Mouse (Mus musculus): ENCODE data around the gene Gm17606. TPM values are rescaled to one million over a fixed set of nuclear protein-coding genes. Genes with fewer than 3 reads are reported as not detected.

Gm17606 gene
- polyA plus RNA-seq, 2 experiments = not detected

DNA sequence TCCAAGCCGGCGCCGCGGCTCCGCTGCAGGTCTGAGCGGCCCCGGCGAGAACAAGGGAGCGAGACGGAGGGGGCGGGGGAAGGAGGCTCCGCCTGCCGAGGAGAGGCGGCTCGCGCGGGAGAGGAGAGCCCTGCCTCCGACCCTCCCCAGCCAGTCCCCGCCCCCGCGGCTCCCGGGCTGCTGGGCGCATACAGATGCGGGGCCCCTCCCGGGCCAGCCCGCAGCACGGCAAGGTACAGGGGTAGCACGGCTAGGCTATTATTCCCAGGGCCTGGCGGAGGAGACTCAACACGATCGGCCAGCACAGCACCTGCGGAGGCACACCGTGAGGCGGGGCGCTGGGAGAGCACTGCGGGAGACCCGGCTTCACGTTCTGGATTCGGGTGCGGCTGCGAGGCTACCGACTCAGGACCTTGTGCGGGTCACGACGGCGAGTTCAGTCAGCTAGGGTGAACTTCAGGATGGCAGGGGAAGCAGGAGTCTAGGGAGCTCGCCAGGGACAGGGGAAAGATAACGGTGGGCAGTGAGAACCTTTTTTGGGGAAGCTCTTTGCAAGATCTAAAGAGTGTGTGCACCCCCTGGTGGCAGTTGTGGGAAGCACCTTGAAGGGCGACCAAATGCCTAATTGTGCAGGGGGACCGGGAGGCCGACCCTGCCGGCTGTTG lies 685 bp downstream of the Gm17606 start, which contains the start of gene Cdh24:
TSS of gene Cdh24 (minus strand) at position 60 of the 665 bp plus-strand sequence.
- Histone ChIP-seq H3K4me3 (ENCODE audit: insufficient read depth in 1 of 2, low read depth in 2 of 2, low read length in 2 of 2) (peak within 1 kb of the TSS; percentile 67 to 77), H3K36me3 (replicated peaks; ENCODE audit: control insufficient read depth, insufficient read depth, low read depth) (peaks cover 43% of the 10 kb centered on the region), H3K27ac (no peak within 1 kb of the TSS), H3K9me3 (ENCODE audit: control insufficient read depth, low read length) (no peaks in the 10 kb centered on the region), H3K27me3 (ENCODE audit: control insufficient read depth, insufficient read depth, low read length) (peaks cover 3% of the 10 kb centered on the region; the same call in 1 of the 2 replicates), H3K4me1 (replicated peaks; ENCODE audit: control insufficient read depth in 2 of 2, insufficient read depth in 2 of 2, low read length in 1 of 2) (no peaks in the 10 kb centered on the region), H3K9ac (replicated peaks) (peak within 1 kb of the TSS; percentile 71), H3K4me2 (ENCODE audit: low read depth) (peak within 1 kb of the TSS; percentile 100)
- WGBS (ENCODE audit: insufficient replicate concordance) = under 1% methylated on average over 52 of the region's 52 CpGs
- TF ChIP-seq CTCF (IDR thresholded peaks at IDR 0.05; ENCODE audit: low read depth) (peak; percentile 94), EP300 (IDR thresholded peaks at IDR 0.05; ENCODE audit: low read depth) (peak; percentile 19; the same call in 1 of the 2 replicates)
- peak; percentile 60 to 74 (median 65) for DNase-seq (ENCODE audit: low read depth in 3 of 3, low spot score in 3 of 3)
- peak; percentile 89 for ATAC-seq (ENCODE audit: insufficient read depth)

DNA sequence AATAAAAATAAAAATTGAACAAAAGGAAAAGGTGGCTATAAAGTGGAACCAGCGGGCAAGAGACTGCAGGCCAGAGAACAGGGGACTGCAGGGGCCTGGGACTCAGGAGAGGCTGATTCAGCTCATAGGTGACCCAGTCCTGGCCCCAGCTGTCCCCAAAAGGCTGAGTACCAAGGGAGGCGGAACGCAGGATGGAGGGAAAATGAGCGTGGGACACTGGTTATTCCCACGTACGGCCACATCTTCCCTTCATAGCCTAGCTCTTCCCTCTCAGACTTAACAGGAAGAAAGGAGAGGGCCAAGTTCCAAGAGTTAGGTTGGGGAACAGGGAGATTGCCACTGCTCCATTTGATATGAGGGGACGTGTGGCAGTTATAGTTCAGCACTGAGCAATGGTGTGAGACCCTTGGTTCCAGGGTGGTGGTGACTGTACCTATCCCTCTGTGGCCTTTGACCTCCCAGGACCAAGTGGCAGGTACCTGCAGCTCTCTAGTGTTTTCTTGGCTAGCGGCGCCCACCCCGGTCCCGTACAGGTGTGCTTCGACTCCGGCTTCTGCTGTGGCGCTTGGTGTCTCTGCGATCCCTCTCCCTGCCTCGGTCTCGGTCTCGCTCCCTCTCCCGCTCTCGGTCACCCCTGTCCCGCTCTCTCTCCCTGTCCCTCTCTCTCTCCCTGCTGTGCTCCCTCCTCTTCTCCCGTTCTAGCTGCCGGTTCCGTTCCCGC lies 1.6 kb downstream of the Gm17606 start:
- no peak overlapping the region for H3K9ac ChIP-seq (replicated peaks)
- no peaks in the 10 kb centered on the region for H3K9me3 ChIP-seq (ENCODE audit: control insufficient read depth, low read length)
- H3K27me3 ChIP-seq (ENCODE audit: control insufficient read depth, insufficient read depth, low read length) = peaks cover 3% of the 10 kb centered on the region; the same call in 1 of the 2 replicates
- no peak overlapping the region; the same call in 1 of the 2 replicates for H3K4me2 ChIP-seq (ENCODE audit: low read depth)
- TF ChIP-seq EP300 (IDR thresholded peaks at IDR 0.05; ENCODE audit: low read depth) = no peak
- no peak overlapping the region for H3K27ac ChIP-seq
- no peak overlapping the region for H3K4me3 ChIP-seq (ENCODE audit: insufficient read depth in 1 of 2, low read depth in 2 of 2, low read length in 2 of 2)
- H3K36me3 ChIP-seq (replicated peaks; ENCODE audit: control insufficient read depth, insufficient read depth, low read depth) = peaks cover 53% of the 10 kb centered on the region
- no peaks in the 10 kb centered on the region for H3K4me1 ChIP-seq (replicated peaks; ENCODE audit: control insufficient read depth in 2 of 2, insufficient read depth in 2 of 2, low read length in 1 of 2)
- WGBS (ENCODE audit: insufficient replicate concordance) = 86% methylated on average over 25 of the region's 25 CpGs
- ATAC-seq (ENCODE audit: insufficient read depth) (no peak), DNase-seq (ENCODE audit: low read depth in 3 of 3, low spot score in 3 of 3) (no peak)

DNA sequence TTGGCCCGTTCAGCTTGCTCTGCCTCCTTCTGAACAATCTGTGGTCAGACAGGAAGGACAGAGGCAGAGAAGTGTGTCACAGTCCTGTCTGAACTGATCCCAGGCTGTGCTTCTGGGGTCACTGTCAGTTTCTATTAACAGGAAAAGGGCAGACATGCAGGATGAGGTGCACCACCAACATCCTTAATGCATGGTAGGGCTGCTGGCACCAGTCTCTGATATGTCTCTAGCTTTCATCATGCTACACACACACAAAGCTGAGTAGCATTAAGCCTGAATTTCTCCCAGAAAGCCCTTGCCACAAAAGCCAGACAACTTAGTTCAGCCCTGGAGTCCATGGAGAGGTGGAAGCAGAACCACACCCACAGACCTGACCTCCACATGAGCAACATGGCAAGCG lies 2.3 kb downstream of the Gm17606 start:
- H3K36me3 ChIP-seq (replicated peaks; ENCODE audit: control insufficient read depth, insufficient read depth, low read depth) = peaks cover 59% of the 10 kb centered on the region
- WGBS (ENCODE audit: insufficient replicate concordance) = 69% methylated on average over 2 of the region's 2 CpGs
- ATAC-seq (ENCODE audit: insufficient read depth) = no peak

DNA sequence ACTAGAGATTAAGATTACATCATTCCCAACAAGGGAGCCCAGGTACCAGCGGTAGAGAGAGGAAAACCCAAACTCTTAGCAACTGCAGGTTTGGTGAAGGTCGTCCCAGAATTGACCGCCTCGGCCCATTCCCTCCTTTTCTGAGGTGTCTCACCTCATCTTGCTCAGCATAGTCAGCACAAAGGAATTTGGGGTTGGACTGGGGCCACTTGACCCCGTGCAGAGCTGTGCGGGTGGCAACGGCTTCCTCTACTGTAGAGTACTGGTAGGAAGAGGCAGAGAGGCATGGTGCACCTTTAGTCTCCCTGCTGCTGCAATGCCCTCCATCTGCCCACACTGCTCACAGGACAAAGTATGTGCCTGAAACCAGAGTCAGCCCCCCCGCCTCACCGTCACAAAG lies 3.5 kb downstream of the Gm17606 start:
- Histone ChIP-seq H3K4me3 (ENCODE audit: insufficient read depth in 1 of 2, low read depth in 2 of 2, low read length in 2 of 2) (no peak overlapping the region), H3K9me3 (ENCODE audit: control insufficient read depth, low read length) (no peaks in the 10 kb centered on the region), H3K27ac (no peak overlapping the region), H3K36me3 (replicated peaks; ENCODE audit: control insufficient read depth, insufficient read depth, low read depth) (peaks cover 68% of the 10 kb centered on the region), H3K9ac (replicated peaks) (no peak overlapping the region), H3K4me2 (ENCODE audit: low read depth) (no peak overlapping the region), H3K4me1 (replicated peaks; ENCODE audit: control insufficient read depth in 2 of 2, insufficient read depth in 2 of 2, low read length in 1 of 2) (no peaks in the 10 kb centered on the region), H3K27me3 (ENCODE audit: control insufficient read depth, insufficient read depth, low read length) (peaks cover 3% of the 10 kb centered on the region; the same call in 1 of the 2 replicates)
- DNase-seq (ENCODE audit: low read depth in 3 of 3, low spot score in 3 of 3) = no peak
- ATAC-seq (ENCODE audit: insufficient read depth) = no peak
- TF ChIP-seq EP300 (IDR thresholded peaks at IDR 0.05; ENCODE audit: low read depth) (no peak), CTCF (IDR thresholded peaks at IDR 0.05; ENCODE audit: low read depth) (no peak)
- WGBS (ENCODE audit: insufficient replicate concordance) = 86% methylated on average over 9 of the region's 9 CpGs

More for the DNA sequence above, 2.3 kb downstream of the Gm17606 start:
- no peaks in the 10 kb centered on the region for H3K9me3 ChIP-seq (ENCODE audit: control insufficient read depth, low read length)
- DNase-seq (ENCODE audit: low read depth in 3 of 3, low spot score in 3 of 3) = no peak
- no peaks in the 10 kb centered on the region for H3K4me1 ChIP-seq (replicated peaks; ENCODE audit: control insufficient read depth in 2 of 2, insufficient read depth in 2 of 2, low read length in 1 of 2)
- H3K4me3 ChIP-seq (ENCODE audit: insufficient read depth in 1 of 2, low read depth in 2 of 2, low read length in 2 of 2) = no peak overlapping the region
- H3K4me2 ChIP-seq (ENCODE audit: low read depth) = no peak overlapping the region
- no peak overlapping the region for H3K27ac ChIP-seq
- no peak overlapping the region for H3K9ac ChIP-seq (replicated peaks)
- H3K27me3 ChIP-seq (ENCODE audit: control insufficient read depth, insufficient read depth, low read length) = peaks cover 3% of the 10 kb centered on the region; the same call in 1 of the 2 replicates
- TF ChIP-seq CTCF (IDR thresholded peaks at IDR 0.05; ENCODE audit: low read depth) = no peak
- TF ChIP-seq EP300 (IDR thresholded peaks at IDR 0.05; ENCODE audit: low read depth) = no peak

DNA sequence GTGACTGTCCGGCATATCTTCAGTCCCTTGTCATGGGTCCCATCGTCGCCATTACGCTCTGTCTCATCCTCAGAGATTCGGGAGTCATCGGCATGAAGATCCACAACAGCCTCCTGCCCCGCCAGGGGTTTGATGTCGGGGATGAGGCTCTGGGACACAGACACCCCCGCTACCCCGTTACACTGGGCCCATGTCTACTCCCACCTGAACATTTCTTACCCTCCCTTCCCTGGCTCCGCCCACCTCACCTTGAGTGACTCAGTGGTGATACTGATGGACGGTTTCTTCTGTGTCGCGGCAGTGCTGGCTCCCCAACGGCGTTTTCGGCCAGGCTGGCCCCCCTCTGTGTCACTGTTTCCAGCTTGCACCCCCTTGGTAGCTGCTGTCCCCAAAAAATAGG lies 5.7 kb downstream of the Gm17606 start:
- H3K9me3 ChIP-seq (ENCODE audit: control insufficient read depth, low read length) = no peaks in the 10 kb centered on the region
- H3K27ac ChIP-seq = no peak overlapping the region
- peaks cover 88% of the 10 kb centered on the region for H3K36me3 ChIP-seq (replicated peaks; ENCODE audit: control insufficient read depth, insufficient read depth, low read depth)
- ATAC-seq (ENCODE audit: insufficient read depth) (no peak), DNase-seq (ENCODE audit: low read depth in 3 of 3, low spot score in 3 of 3) (no peak)
- H3K9ac ChIP-seq (replicated peaks) = no peak overlapping the region
- H3K27me3 ChIP-seq (ENCODE audit: control insufficient read depth, insufficient read depth, low read length) = no peaks in the 10 kb centered on the region
- WGBS (ENCODE audit: insufficient replicate concordance) = 91% methylated on average over 17 of the region's 17 CpGs
- TF ChIP-seq CTCF (IDR thresholded peaks at IDR 0.05; ENCODE audit: low read depth) (no peak), EP300 (IDR thresholded peaks at IDR 0.05; ENCODE audit: low read depth) (no peak)
- H3K4me2 ChIP-seq (ENCODE audit: low read depth) = no peak overlapping the region
- no peaks in the 10 kb centered on the region for H3K4me1 ChIP-seq (replicated peaks; ENCODE audit: control insufficient read depth in 2 of 2, insufficient read depth in 2 of 2, low read length in 1 of 2)
- H3K4me3 ChIP-seq (ENCODE audit: insufficient read depth in 1 of 2, low read depth in 2 of 2, low read length in 2 of 2) = no peak overlapping the region

Data from liver, embryonic 14.5 days (tissue).